Mouse (Mus musculus) retina, adult 2 months (tissue): Measurements from ENCODE around the gene Rph3a.
"Not testable (repeated sequence)": the region's sequence is repeated elsewhere in the genome, so short reads cannot be mapped to it uniquely, and the experiment has no call there.

Experiments used
- DNase-seq: peaks from one replicate; pipeline ENCODE4 v3.0.0-alpha.2; 2012; ENCODE audit warnings: low read depth, low spot score

The Rph3a gene

GRCm38 (mm10) chr5:120908196-120908920, 101.5 kb downstream of the Rph3a start:
- DNase-seq = no peak

GRCm38 (mm10) chr5:120906791-120907733, 102.8 kb downstream of the Rph3a start, which contains the start of gene Oas1a:
Gene Oas1a (minus strand): TSS chr5:120907521.
- DNase-seq = not testable (repeated sequence)

- DNase-seq = no peak
These were observed 107.8 kb downstream of the Rph3a start for GRCm38 (mm10) chr5:120902056-120902455.

GRCm38 (mm10) chr5:120900666-120901065, 109.2 kb downstream of the Rph3a start:
- no peak for DNase-seq

- no peak for DNase-seq
These were observed 111.2 kb downstream of the Rph3a start for GRCm38 (mm10) chr5:120898726-120899125.

- DNase-seq = no peak
These were observed 111.6 kb downstream of the Rph3a start for GRCm38 (mm10) chr5:120898307-120898706.

GRCm38 (mm10) chr5:120895231-120895900, 114.5 kb downstream of the Rph3a start:
- no peak for DNase-seq

- DNase-seq = not testable (repeated sequence)
These were observed 115.2 kb downstream of the Rph3a start for GRCm38 (mm10) chr5:120894692-120895091.

- DNase-seq = not testable (repeated sequence)
These were observed 116.0 kb downstream of the Rph3a start for GRCm38 (mm10) chr5:120893866-120894265.

- DNase-seq = no peak
These were observed 117.6 kb downstream of the Rph3a start for GRCm38 (mm10) chr5:120892243-120892660.

- DNase-seq = not testable (repeated sequence)
These were observed 118.2 kb downstream of the Rph3a start for GRCm38 (mm10) chr5:120891566-120892242.

- no peak for DNase-seq
These were observed 118.9 kb downstream of the Rph3a start for GRCm38 (mm10) chr5:120890991-120891390.
